Mouse (Mus musculus): ENCODE data around the gene A630095N17Rik.

DNA sequence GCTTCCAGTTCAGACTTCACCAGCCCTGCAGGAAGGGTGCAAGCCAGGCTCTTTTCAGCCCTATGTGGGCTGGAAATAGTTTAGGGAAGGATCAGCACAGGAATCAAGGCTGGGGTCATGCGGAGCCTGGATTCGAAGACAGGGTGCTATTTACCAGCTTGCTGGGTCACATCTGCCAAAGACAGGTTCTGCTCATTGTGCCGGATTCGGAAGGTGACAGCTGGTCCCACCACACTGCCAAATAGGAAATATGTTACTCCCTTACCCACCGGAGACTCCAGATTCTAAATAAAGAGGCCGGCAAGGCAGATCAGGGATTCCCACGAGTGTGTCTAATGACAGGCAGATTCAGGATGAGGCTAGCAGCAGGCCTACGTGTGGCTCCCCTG, 22.7 kb upstream of the A630095N17Rik start:
- TF ChIP-seq CTCF (IDR thresholded peaks at IDR 0.05; ENCODE audit: insufficient read depth, low read depth, low read length): no peak
- no peak for TF ChIP-seq POLR2A (IDR thresholded peaks at IDR 0.05; ENCODE audit: insufficient read depth, low read depth, low read length)
